Mouse (Mus musculus): ENCODE measurements around the gene Necap1. TPM values are rescaled to one million over a fixed set of nuclear protein-coding genes. Genes with fewer than 3 reads are reported as not detected.
A peak's percentile ranks its signal among the peaks of the same experiment; 100 is the strongest.

Necap1 gene
- 134 and 142 TPM in 2 replicates for polyA plus RNA-seq (2012; rRNA removed)

- DNase-seq (ENCODE audit: extremely low spot score in 1 of 2, low spot score in 1 of 2): peak; percentile 95 to 100
These were observed at the start of gene Necap1 for GRCm38 (mm10) chr6:122873871-122874719. TSS of gene Necap1 (plus strand) at chr6:122874474.

DNA sequence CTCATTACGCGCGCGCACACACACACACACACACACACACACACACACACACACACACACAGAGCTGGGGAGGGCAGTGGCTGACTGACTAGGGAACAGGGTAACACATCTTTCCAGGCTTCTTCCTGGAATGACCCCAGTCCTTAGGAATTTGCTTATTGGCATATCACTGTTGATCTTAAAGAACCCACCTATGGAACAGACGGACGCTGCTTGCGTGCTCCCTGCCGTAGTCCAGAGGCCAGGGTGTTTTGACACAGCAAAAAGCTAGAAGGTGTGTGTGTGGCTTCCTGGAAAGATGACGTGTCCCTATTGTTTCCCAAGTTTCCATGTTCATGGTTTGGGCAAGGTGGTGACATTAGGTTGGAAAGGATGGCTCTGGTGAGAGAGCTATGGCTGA, 49.1 kb upstream of the Necap1 start:
- no peak for DNase-seq (ENCODE audit: extremely low spot score in 1 of 2, low spot score in 1 of 2)

GRCm38 (mm10) chr6:122825923-122826742, 48.1 kb upstream of the Necap1 start:
- DNase-seq (ENCODE audit: extremely low spot score in 1 of 2, low spot score in 1 of 2): peak; percentile 83 to 92

- DNase-seq (ENCODE audit: extremely low spot score in 1 of 2, low spot score in 1 of 2): no peak
These were observed 46.2 kb upstream of the Necap1 start for GRCm38 (mm10) chr6:122828086-122828485.

- DNase-seq (ENCODE audit: extremely low spot score in 1 of 2, low spot score in 1 of 2): peak in 1 of 2 experiments; percentile 58
These were observed 41.4 kb upstream of the Necap1 start for GRCm38 (mm10) chr6:122832880-122833279.

GRCm38 (mm10) chr6:122834365-122834764, 39.9 kb upstream of the Necap1 start:
- peak in 1 of 2 experiments; percentile 59 for DNase-seq (ENCODE audit: extremely low spot score in 1 of 2, low spot score in 1 of 2)

DNA sequence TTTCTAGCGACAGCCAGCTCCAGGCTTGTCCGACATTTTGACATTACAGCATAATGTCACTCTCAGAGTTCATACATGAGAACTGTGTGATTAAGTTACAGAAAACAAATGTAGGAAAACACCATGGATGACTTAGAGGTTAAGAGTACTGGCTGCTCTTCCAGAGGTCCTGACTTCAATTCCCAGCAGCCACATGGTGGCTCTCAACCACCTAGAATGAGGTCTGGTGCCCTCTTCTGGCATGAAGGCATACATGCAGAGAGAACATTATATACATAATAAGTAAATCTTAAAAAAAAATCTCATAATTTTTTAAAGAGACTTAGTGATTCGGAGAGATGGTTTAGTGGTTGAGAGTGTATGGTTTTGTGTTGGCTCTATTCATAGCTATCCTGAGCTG, 37.3 kb upstream of the Necap1 start:
- DNase-seq (ENCODE audit: extremely low spot score in 1 of 2, low spot score in 1 of 2): no peak

DNA sequence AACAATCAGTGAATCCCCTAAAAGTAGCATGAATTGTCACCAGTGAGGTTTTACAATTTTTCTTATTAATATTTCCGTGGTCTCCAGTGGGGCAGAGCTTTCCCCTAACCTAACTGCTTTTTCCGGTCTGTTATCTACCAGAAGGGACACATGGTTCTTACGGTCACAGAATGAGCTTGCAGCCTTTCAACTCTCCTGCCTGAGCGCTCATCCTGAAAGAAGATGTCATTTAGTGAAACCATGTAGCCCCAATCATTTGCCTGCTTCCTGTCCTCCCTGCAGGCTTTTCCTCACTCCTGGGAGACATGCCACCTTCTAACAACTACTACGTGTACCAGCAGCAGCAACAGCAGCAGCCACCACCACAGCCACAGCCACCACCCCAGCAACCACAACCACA, 36.7 kb upstream of the Necap1 start:
- DNase-seq (ENCODE audit: extremely low spot score in 1 of 2, low spot score in 1 of 2): no peak

- DNase-seq (ENCODE audit: extremely low spot score in 1 of 2, low spot score in 1 of 2): no peak
These were observed 30.5 kb upstream of the Necap1 start for GRCm38 (mm10) chr6:122843759-122844158.

DNA sequence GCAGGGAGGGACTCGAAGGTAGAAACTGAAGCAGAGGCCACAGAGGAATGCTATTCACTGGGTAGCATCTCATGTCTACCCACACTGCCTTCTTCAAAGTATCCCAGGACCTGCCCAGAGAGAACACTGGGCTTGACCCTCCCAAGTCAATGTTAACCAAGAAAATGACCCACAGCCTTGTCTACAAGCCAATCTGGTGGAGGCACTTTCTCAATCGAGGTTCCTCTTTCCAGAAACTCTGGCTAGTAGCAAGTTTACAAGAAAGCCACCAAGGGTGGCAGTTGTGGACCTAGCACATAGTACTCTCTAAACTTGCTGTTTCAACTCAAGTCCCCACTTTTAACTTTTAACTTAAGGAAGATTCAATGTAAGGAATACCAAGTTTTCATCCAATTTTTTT, 21.6 kb upstream of the Necap1 start:
- DNase-seq (ENCODE audit: extremely low spot score in 1 of 2, low spot score in 1 of 2): no peak

- DNase-seq (ENCODE audit: extremely low spot score in 1 of 2, low spot score in 1 of 2): no peak
These were observed 19.7 kb upstream of the Necap1 start for GRCm38 (mm10) chr6:122854552-122854951.

GRCm38 (mm10) chr6:122855955-122856354, 18.3 kb upstream of the Necap1 start, which contains the start of gene C3ar1:
TSS of gene C3ar1 (minus strand) at chr6:122856161.
- no peak for DNase-seq (ENCODE audit: extremely low spot score in 1 of 2, low spot score in 1 of 2)

- no peak for DNase-seq (ENCODE audit: extremely low spot score in 1 of 2, low spot score in 1 of 2)
These were observed 11.8 kb upstream of the Necap1 start for GRCm38 (mm10) chr6:122862434-122862833.

DNA sequence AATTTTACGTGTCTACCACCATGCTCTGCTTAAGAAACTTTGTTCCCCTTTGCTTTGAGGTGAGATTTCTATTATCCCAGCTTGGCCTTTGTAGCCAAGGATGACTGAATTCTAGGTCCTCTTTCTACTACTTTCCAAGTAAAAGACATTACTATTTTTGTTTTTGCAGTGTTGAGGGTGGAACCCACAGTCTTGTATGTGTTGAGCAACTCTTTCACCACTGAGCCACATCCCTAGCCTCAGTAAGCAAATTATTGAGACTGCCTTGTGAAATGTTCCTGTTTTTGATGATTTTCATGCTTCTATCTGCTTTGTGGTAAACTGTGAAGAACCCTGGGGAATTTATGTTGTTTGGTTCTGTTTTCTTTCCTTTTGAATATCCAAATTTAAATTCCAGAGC, 11.4 kb upstream of the Necap1 start:
- no peak for DNase-seq (ENCODE audit: extremely low spot score in 1 of 2, low spot score in 1 of 2)

DNA sequence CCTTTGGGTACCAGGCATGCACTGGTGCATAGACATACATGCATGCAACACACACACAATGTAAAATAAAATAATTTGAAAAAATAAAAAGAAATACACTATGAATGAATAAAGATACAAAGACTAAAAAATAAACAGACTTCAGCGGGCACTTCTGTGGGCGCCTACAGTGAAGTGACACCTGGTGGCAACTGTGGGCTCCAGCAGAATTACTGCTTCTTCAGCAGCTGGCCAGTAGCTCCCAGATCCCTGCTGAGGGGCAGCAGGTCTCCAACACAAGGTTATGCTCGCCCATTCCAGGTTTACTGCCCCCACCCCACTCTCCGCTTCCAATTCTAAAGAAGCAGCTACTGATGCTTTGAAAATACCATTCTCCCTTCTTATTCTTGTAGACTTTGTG, 6.4 kb upstream of the Necap1 start:
- DNase-seq (ENCODE audit: extremely low spot score in 1 of 2, low spot score in 1 of 2): no peak

GRCm38 (mm10) chr6:122869846-122870245, 4.4 kb upstream of the Necap1 start:
- no peak for DNase-seq (ENCODE audit: extremely low spot score in 1 of 2, low spot score in 1 of 2)

- no peak for DNase-seq (ENCODE audit: extremely low spot score in 1 of 2, low spot score in 1 of 2)
These were observed 1.5 kb upstream of the Necap1 start for GRCm38 (mm10) chr6:122872800-122873199.

GRCm38 (mm10) chr6:122874720-122875389, 581 bp downstream of the Necap1 start:
- peak in 1 of 2 experiments; percentile 48 for DNase-seq (ENCODE audit: extremely low spot score in 1 of 2, low spot score in 1 of 2)

DNA sequence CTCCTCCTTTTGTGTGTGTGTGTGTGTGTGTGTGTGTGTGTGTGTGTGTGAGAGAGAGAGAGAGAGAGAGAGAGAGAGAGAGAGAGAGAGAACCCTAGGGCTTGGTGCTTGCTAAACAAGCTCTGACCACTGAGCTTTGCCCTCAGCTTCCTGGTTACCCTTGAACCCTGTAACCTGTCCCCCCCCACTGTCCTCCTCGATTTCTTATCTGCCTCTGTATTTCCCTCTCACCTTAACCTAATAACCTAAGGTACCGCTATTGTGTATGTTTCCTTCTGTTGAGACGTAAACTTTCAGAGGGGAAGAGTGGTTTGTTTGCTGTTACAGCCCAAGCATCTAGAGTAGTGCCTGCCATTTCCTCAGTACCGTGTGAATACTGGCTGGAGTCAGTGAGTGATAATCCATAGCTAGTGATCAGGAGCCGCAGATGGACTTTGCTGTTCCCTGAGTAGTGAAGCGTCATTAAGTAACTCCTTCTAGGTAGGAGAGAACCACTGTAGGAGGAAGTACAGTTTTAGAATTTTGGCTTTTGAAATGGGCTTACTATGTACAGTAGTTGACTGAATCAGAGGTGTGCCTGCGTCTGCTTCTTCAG, 5.0 kb downstream of the Necap1 start:
- DNase-seq (ENCODE audit: extremely low spot score in 1 of 2, low spot score in 1 of 2): no peak

DNA sequence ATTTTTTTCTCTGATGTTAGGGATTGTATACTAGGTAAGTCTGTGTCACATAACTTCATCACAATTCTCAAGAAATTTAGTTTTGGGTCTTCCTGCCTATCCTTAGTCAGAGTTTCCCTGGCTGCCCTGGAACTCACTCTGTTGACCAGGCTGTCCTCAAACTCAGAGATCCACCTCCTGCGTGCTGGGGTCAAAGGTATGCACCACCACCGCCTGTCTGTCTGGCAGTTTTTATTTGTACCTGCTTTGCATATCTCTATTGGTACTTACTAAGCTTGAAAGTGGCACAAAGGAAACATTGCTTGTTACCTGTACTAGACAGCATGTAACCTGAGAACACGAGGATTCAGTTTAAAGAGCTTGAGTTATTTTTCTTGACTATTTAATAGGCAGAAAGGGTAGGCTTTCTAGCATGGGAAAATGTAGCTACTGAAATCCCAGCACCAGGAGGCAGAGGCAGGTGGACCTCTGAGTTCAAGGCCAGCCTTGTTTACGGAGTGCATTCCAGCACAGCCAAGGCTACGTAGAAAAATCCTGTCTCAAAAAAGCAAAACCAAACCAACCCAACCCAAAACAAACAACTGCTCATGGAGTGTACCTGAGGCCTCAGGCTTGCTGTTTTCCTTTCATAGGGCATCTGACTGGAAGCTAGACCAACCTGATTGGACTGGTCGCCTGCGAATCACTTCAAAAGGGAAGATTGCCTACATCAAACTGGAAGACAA, 5.7 kb downstream of the Necap1 start:
- no peak for DNase-seq (ENCODE audit: extremely low spot score in 1 of 2, low spot score in 1 of 2)

Measured in frontal cortex, adult 2 months (tissue).